Mouse (Mus musculus) layer of hippocampus, adult 2 months (tissue): ENCODE measurements around the gene Fam45a. TPM values are rescaled to one million over a fixed set of nuclear protein-coding genes. Genes with fewer than 3 reads are reported as not detected.

Source experiments
- DNase-seq, 2 experiments: peaks; one replicate each; pipeline ENCODE4 v3.0.0; 2022; ENCODE audit warnings: low spot score in 2 of 2
- H3K27ac ChIP-seq: fragments of 200-600 bp; 2 replicates; pipeline ENCODE4 v1.8.1; 2022
- H3K4me3 ChIP-seq: fragments of 200-600 bp; 2 replicates; pipeline ENCODE4 v1.8.1; 2022; ENCODE audit warnings: mild to moderate bottlenecking
- CTCF ChIP-seq: fragments of 200-600 bp; conservative IDR thresholded peaks from 2 replicates; pipeline ENCODE4 v1.8.1; 2022; ENCODE audit warnings: antibody characterized with exemption, mild to moderate bottlenecking, moderate library complexity
- microRNA-seq, 2 experiments: library from miRNA; unstranded; fragments of <30 nt; microRNA quantifications; one replicate each; pipeline ENCODE4 v1.2.0; 2021
- total RNA-seq, 2 experiments: library from RNA; stranded (reverse); gene quantifications; 2 replicates each; pipeline ENCODE4 v1.2.3; 2021

Gene Fam45a
- total RNA-seq, 2 experiments from 2014 or later = 42.7 to 47.7 TPM

DNA sequence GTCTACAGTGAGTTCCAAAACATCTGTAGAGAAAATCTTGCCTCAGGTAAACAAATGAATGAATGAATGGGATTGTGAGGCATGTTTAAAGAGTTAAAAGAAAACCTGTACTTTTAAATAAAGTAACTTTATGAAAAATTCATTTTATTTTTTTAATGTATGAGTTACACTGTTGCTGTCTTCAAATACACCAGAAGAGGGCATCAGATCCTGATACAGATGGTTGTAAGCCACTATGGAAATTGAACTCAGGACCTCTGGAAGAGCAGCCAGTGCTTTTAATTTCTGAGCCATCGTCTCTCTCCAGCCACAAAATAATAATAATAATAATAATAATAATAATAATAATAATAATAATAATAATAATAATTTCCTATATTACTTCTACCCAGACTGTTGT is 59.1 kb downstream of the Fam45a start:
- DNase-seq = no peak
- peak; percentile 70 for TF ChIP-seq CTCF
- H3K27ac ChIP-seq = no peak overlapping the region
- no peak overlapping the region for H3K4me3 ChIP-seq

DNA sequence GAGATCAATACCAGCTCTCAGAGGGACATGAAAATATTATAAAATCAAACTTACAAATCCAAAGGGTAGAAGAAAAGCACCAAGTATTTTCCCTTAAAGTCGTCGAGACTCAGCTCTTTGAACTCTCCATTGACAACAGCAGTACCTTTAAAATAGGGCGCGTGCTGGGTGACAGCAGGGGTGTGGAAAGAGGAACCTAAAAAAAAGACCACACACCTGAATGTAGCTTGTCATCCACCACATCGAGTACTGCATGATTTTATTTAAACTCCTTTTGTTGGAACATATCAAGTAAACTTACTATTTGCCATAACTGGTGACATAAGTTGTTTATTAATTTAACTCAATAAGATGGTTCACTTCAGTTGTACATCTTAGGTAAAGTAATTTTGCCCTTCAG is 60.0 kb downstream of the Fam45a start:
- Histone ChIP-seq H3K27ac (no peak overlapping the region), H3K4me3 (no peak overlapping the region)
- TF ChIP-seq CTCF = no peak
- no peak for DNase-seq

DNA sequence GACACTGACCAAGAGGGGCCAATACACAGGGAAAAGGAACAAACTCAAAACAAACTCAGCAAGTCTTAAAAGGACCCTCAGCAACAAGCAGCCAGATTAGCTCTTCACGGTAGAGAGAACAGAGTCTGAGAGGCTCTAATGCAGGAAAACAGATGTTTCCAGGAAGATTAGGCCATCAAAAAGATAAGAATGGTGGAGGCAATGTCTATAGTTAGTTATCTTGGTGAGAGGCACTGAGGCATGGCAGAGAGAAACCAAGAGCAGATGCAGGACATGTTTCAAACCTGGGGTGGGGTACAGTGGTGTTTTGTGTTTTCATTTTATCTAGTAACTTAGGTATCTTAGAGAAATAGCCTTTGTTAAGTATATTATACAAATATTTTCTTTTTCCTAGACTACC is 60.9 kb downstream of the Fam45a start:
- DNase-seq = no peak
- H3K4me3 ChIP-seq = no peak overlapping the region
- no peak for TF ChIP-seq CTCF
- no peak overlapping the region for H3K27ac ChIP-seq

DNA sequence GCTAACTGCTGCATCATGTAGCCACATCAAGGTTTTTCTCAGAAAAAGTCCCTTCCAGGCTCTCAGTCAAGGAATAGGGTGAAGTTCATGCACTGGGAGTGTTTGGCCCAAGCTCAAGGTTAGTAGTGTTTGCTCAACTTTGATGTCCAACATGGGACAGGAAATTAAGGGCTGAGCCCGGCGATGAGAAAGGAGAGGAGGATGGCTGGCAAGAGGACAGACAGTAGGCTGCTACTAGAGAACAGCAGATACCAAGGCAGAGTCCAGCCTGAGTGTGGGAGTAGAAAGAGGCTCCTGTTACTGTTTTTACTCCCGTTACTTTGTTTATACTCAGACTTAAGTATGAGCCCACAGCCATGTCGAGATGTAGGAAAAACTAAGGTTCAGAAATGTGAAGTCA is 62.1 kb downstream of the Fam45a start:
- DNase-seq = no peak
- H3K27ac ChIP-seq = peak overlapping the region; percentile 12; the same call in 1 of the 2 replicates
- no peak for TF ChIP-seq CTCF
- peak overlapping the region; percentile 86 for H3K4me3 ChIP-seq

DNA sequence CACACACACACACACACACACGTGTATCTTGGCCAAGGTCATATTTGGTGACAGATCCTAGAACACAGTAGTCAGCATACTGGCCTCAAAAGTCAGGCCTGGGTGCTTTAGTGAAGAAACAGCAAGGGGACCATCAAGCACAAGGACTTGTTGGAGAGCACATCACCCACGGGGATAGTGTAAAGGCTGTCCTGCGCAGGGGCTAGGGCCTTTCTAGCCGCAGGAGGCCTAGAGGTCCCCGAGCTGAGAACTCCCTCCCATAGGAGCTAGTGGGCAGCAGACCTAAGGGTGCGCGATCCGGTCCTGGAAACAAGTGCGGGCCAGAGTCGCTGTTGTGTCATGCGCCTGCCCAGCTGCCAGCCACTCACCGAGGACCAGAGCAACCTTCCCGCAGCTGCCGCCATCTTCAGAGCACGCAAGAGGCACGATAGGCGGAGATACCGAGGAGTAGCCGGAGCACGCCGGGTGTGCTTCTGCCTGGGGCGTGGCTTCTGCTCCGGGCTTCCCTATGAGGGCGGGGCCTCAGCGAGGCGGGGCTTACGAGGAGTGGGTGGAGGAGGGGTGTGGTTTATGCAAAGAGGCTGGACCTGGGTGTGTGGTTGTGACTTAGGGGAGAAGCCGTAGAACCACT is 62.8 kb downstream of the Fam45a start, which contains the start of gene Prdx3:
Prdx3 (minus strand) TSS at position 493 of the 631 bp plus-strand sequence.
- DNase-seq = peak; percentile 95 to 96
- TF ChIP-seq CTCF = peak; percentile 33
- peak within 1 kb of the TSS; percentile 86 for H3K4me3 ChIP-seq
- peak within 1 kb of the TSS; percentile 88 for H3K27ac ChIP-seq

DNA sequence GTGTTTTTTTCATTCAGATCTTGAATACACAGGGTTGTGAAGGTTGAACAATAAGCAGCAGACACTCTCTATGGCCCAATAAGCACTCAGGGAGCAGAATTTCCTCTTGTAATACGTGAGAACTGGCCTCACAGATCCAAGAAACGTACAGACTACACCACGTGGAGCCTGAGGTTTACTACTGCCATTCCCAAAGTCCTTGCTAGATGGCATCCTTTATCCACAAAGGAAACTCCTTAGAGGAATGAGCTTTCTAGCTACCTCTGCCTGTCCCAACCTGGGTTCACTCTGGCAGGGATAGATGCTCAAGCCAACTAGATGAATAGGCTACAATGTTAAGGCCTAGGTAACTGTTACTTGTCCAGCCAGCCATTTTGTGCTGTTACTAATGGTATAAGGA is 71.7 kb downstream of the Fam45a start:
- Histone ChIP-seq H3K27ac (no peak overlapping the region), H3K4me3 (no peak overlapping the region)
- TF ChIP-seq CTCF = peak; percentile 92
- DNase-seq = peak; percentile 31 to 42

Small RNA genes lying within 50 kb of the gene (microRNA-seq; reads per million reads assigned to microRNA genes)
- 0 reads per million in 2 experiments for gene mmu-mir-3084-1

Other genes with a start within 250 kb of the Fam45a start
- 10 to 100 TPM; 48.9 to 51.9 TPM for gene Cacul1, start 230.6 kb upstream of the Fam45a start, total RNA-seq
- 10 to 100 TPM; 14.8 to 16.8 TPM for gene Nanos1, start 55.6 kb upstream of the Fam45a start, total RNA-seq
- gene Eif3a, start 20.9 kb upstream of the Fam45a start, total RNA-seq = 100 to 1,000 TPM; 105 to 106 TPM
- 10 to 100 TPM; 14.3 to 16.9 TPM for gene Sfxn4, start 49.9 kb downstream of the Fam45a start, total RNA-seq
- 10 to 100 TPM; 73.5 to 75.2 TPM for gene Prdx3, start 63.0 kb downstream of the Fam45a start, total RNA-seq
- 10 to 100 TPM; 10.4 to 11.5 TPM for gene Grk5, start 78.2 kb downstream of the Fam45a start, total RNA-seq